Mouse (Mus musculus): ENCODE data around the gene Spic.

DNA sequence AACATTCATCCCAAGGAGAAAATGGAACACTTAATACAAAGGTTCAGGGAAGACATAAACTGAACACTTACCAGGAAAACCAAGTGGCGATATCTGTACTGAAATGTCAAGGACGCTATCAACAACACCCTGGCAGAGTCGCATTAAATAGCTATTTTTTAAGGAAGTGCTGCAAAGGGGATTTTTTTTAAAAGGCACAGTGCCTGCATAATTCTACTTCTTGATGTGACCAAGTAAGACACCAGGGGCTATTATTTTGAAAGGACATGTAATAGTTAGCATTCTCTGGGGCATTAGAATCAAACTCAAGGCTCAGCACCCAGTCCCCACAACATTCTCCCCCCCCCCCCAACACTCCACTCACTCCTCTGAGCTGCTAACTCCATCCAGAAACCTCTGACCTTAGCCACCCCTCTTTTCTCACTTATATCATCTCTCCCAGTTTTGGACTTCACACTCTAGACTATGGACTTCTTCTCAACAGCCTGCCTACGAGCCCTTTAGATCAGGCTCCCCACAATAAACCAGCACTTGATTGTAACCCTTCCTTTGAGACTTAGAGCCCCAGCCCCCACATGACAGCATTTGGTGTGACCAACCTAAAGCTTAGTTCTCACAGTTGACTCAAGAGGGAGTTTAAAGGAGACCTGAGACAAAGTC, 1.8 kb downstream of the Spic start:
- TF ChIP-seq CTCF (IDR thresholded peaks at IDR 0.05; ENCODE audit: extremely low read depth, insufficient read depth, insufficient read length, insufficient replicate concordance) (no peak), POLR2A (IDR thresholded peaks at IDR 0.05; ENCODE audit: low read depth, low read length) (no peak; the same call in 1 of the 2 replicates)

Data from spleen, adult 2 months (tissue).